Mouse (Mus musculus) kidney, embryonic 16.5 days (tissue): ENCODE measurements around the gene Cdk10. TPM values are rescaled to one million over a fixed set of nuclear protein-coding genes. Genes with fewer than 3 reads are reported as not detected.
"Not testable (repeated sequence)": the region's sequence is repeated elsewhere in the genome, so short reads cannot be mapped to it uniquely, and the experiment has no call there.

Source experiments
- ATAC-seq: fragments of 200-750 bp; cut with Nextera tagmentation; 2 replicates; pipeline ENCODE4 v1.8.0; 2017; ENCODE audit warnings: moderate TSS enrichment; ENCODE audit not compliant: low FRiP score, low TSS enrichment
- H3K27ac ChIP-seq: fragments of 300-500 bp; sonication (generic); 2 replicates; pipeline ENCODE4 v1.5.1; 2014; ENCODE audit warnings: low read length
- H3K27me3 ChIP-seq: fragments of 300-500 bp; sonication (generic); 2 replicates; pipeline ENCODE4 v1.6.1; 2014; ENCODE audit warnings: low read length, control low read depth, mixed read lengths; ENCODE audit not compliant: insufficient read depth
- H3K36me3 ChIP-seq: fragments of 300-500 bp; sonication (generic); 2 replicates; pipeline ENCODE4 v1.6.1; 2014; ENCODE audit warnings: low read length, control low read depth, mixed read lengths; ENCODE audit not compliant: insufficient read depth
- H3K4me1 ChIP-seq: fragments of 300-500 bp; sonication (generic); 2 replicates; pipeline ENCODE4 v1.6.1; 2014; ENCODE audit warnings: low read length, control low read depth, mixed read lengths; ENCODE audit not compliant: insufficient read depth
- H3K4me2 ChIP-seq: fragments of 300-500 bp; sonication (generic); replicated peaks from 2 replicates; pipeline ENCODE4 v1.6.1; 2014; ENCODE audit warnings: low read depth, low read length
- H3K4me3 ChIP-seq: fragments of 300-500 bp; sonication (generic); 2 replicates; pipeline ENCODE4 v1.5.1; 2014; ENCODE audit warnings: mild to moderate bottlenecking, low read length
- H3K9ac ChIP-seq: fragments of 300-500 bp; sonication (generic); replicated peaks from 2 replicates; pipeline ENCODE4 v1.6.1; 2014; ENCODE audit warnings: low read length
- H3K9me3 ChIP-seq: fragments of 300-500 bp; sonication (generic); 2 replicates; pipeline ENCODE4 v1.6.1; 2016; ENCODE audit warnings: low read length, control low read depth
- WGBS: fragments of 180-500 bp; shearing (Covaris S2); extraction: QIAGEN DNeasy Blood & Tissue Kit; methylation state at CpG from one replicate; pipeline ENCODE4 v1.1.7; 2014; 5-methylcytosine and 5-hydroxymethylcytosine counted together
- polyA plus RNA-seq: library from polyadenylated mRNA; unstranded; fragments of >200 nt; fragmentation: Nextera tagmentation; extraction: Ambion mirVana; gene quantifications from 2 replicates; pipeline ENCODE4 v1.2.1, GENCODE M21; 2015

Gene Cdk10
- 39.8 and 40.1 TPM in 2 replicates for polyA plus RNA-seq

DNA sequence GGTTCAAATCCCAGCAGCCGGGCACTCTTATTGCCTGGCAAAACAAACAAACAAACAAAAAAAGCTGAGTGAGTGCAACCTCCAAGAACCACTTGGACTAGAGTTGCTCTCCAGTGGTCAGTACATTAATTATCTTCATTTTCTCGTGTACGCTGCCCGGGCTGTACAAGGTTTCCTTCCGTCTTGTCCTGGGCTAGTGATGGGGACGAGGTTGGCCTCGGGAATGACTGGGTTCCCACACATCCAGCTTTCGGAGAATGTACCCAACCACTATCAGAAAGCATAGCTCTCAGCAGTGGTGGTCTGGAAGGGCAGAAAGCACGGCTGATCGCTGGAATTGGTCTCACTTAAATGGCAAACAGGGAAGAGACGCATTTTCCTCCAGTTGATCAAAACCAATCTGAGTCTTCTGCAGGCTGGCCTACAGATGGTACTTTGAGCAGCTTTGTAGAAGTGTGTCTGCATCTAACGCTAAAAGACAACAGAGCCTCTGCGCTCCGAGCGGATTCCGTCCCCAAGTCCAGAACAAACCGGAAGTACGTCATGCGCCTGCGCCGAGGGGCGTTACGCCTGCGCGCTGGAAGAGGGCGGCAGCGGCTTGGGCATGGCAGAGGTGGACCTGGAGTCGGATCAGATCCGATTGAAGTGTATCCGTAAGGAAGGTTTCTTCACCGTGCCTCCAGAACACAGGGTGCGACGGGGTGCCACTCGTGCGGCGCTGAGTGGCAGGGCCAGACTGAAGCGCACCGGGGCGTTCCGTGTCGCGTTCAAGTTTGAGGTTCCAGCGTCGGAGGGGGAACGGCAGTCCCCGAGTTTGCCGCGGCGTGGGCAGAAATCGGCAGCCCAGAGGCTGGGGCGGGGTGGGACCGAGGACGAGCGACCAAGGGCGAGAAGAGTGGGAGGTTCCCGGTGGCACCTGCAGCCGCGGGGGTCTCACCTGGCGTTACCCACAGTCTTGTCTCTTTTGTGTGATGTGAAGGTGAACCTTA lies at the start of gene Cdk10:
TSS of gene Cdk10 (plus strand) at position 565 of the 989 bp plus-strand sequence.
- H3K27me3 ChIP-seq, result no peaks in the 10 kb centered on the region
- H3K4me2 ChIP-seq, result peak within 1 kb of the TSS; percentile 66
- H3K4me1 ChIP-seq, result peaks cover 11% of the 10 kb centered on the region
- 2% methylated on average over 59 of the region's 59 CpGs for WGBS
- H3K9ac ChIP-seq, result peak within 1 kb of the TSS; percentile 89
- H3K36me3 ChIP-seq, result peaks cover 19% of the 10 kb centered on the region; the same call in 1 of the 2 replicates
- ATAC-seq, result peak; percentile 89
- peak within 1 kb of the TSS; percentile 80 for H3K27ac ChIP-seq
- H3K4me3 ChIP-seq, result peak within 1 kb of the TSS; percentile 84
- no peaks in the 10 kb centered on the region for H3K9me3 ChIP-seq

- H3K4me3 ChIP-seq, result no peak overlapping the region
- no peak overlapping the region for H3K4me2 ChIP-seq
- 58% methylated on average over 3 of the region's 3 CpGs for WGBS
- H3K9me3 ChIP-seq, result peaks cover 10% of the 10 kb centered on the region; the same call in 1 of the 2 replicates
- no peak overlapping the region for H3K9ac ChIP-seq
- no peaks in the 10 kb centered on the region for H3K27me3 ChIP-seq
- H3K4me1 ChIP-seq, result peaks cover 12% of the 10 kb centered on the region
- H3K36me3 ChIP-seq, result no peaks in the 10 kb centered on the region
- H3K27ac ChIP-seq, result no peak overlapping the region
- ATAC-seq, result no peak
These were observed 43.3 kb upstream of the Cdk10 start for GRCm38 (mm10) chr8:123181391-123181790.

DNA sequence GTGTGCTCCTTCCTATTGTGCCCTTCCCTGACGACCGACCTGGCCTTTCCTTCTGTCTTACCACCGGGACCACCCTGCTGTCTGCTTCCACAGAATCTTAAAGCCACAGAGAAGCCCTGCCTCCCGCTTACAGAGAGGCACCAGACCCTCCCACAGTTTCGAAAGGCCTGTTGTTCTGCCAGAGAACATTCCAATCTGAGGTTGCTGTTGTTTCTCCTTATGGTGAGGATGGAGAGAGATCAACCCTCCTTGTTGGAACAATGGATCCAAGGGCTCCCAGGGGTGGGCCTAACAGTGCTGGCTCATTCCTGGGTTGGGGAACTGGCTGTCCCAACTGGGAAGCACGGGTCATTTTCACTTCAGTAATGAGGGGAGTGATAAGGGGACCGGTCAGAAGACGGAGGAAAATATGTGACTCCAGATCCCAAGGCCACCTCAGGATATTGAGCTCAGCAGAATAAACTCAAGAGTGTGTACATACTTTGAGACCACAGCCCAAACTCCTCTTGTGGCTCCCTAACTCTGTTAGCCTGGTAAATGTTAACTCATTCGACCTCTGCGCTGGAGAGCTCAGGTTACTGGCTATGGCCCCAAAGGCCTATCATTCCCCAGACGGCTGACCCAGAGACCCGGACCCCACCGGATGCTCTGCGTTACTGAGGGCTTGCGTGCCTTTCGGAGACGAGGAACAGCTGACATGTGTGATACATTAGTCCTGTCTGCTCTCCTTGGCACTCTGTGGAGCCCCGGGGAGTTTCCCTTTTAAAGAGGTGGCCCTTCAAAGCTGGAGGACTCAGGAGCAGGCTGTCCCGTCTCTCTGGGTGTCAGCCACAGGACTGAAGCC lies 38.9 kb upstream of the Cdk10 start, which contains the start of gene Dpep1:
TSS of gene Dpep1 (plus strand) at position 677 of the 844 bp plus-strand sequence.
- Histone ChIP-seq H3K9me3 (no peaks in the 10 kb centered on the region), H3K27ac (peak within 1 kb of the TSS; percentile 69), H3K36me3 (no peaks in the 10 kb centered on the region), H3K9ac (peak within 1 kb of the TSS; percentile 23; the same call in 1 of the 2 replicates), H3K27me3 (no peaks in the 10 kb centered on the region), H3K4me1 (peaks cover 16% of the 10 kb centered on the region), H3K4me2 (no peak within 1 kb of the TSS; the same call in 1 of the 2 replicates), H3K4me3 (no peak within 1 kb of the TSS)
- 17% methylated on average over 19 of the region's 19 CpGs for WGBS
- peak; percentile 60 for ATAC-seq

DNA sequence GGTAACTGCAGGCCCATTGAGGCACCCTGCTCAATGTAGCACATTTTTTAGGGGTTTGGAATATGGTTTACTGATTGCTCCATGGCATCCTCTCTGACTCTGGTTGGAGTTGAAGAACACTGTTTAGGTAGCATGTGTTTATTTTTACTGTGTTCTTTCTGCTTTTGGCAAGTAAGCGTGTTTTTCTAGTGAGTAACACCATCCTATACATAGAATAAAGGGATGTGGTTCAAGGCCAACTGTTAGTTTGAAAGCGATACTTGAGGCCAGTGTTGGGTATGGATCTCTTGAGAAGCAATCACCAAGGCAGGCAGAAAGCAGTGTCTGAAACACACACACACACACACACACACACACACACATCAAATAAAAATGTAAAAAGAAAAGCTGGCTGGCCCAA lies 36.6 kb upstream of the Cdk10 start:
- no peaks in the 10 kb centered on the region for H3K36me3 ChIP-seq
- 64% methylated on average over 2 of the region's 2 CpGs for WGBS
- no peaks in the 10 kb centered on the region for H3K27me3 ChIP-seq
- H3K4me3 ChIP-seq, result no peak overlapping the region
- H3K27ac ChIP-seq, result no peak overlapping the region
- no peak for ATAC-seq
- no peaks in the 10 kb centered on the region for H3K9me3 ChIP-seq
- no peak overlapping the region for H3K4me2 ChIP-seq
- H3K9ac ChIP-seq, result no peak overlapping the region
- H3K4me1 ChIP-seq, result peaks cover 20% of the 10 kb centered on the region

- ATAC-seq, result no peak
- 67% methylated on average over 7 of the region's 7 CpGs for WGBS
- Histone ChIP-seq H3K4me2 (no peak overlapping the region), H3K9ac (no peak overlapping the region), H3K4me3 (no peak overlapping the region), H3K36me3 (no peaks in the 10 kb centered on the region), H3K27me3 (no peaks in the 10 kb centered on the region), H3K4me1 (peaks cover 20% of the 10 kb centered on the region), H3K9me3 (no peaks in the 10 kb centered on the region), H3K27ac (no peak overlapping the region)
These were observed 35.8 kb upstream of the Cdk10 start for GRCm38 (mm10) chr8:123188841-123189240.

GRCm38 (mm10) chr8:123190678-123191077 lies 34.0 kb upstream of the Cdk10 start:
- Histone ChIP-seq H3K4me3 (no peak overlapping the region), H3K27ac (peak overlapping the region; percentile 38; the same call in 1 of the 2 replicates), H3K9ac (peak overlapping the region; percentile 51; the same call in 1 of the 2 replicates), H3K4me2 (peak overlapping the region; percentile 37; the same call in 1 of the 2 replicates), H3K4me1 (peaks cover 15% of the 10 kb centered on the region), H3K36me3 (no peaks in the 10 kb centered on the region), H3K9me3 (no peaks in the 10 kb centered on the region), H3K27me3 (no peaks in the 10 kb centered on the region)
- WGBS, result 0% methylated on average over 9 of the region's 9 CpGs
- ATAC-seq, result no peak

GRCm38 (mm10) chr8:123191908-123192307 lies 32.7 kb upstream of the Cdk10 start:
- H3K4me1 ChIP-seq, result peaks cover 7% of the 10 kb centered on the region; the same call in 1 of the 2 replicates
- no peak overlapping the region for H3K4me2 ChIP-seq
- no peak overlapping the region for H3K4me3 ChIP-seq
- ATAC-seq, result no peak
- H3K36me3 ChIP-seq, result no peaks in the 10 kb centered on the region
- no peaks in the 10 kb centered on the region for H3K9me3 ChIP-seq
- H3K9ac ChIP-seq, result no peak overlapping the region
- H3K27me3 ChIP-seq, result no peaks in the 10 kb centered on the region
- no peak overlapping the region for H3K27ac ChIP-seq
- WGBS, result 59% methylated on average over 8 of the region's 8 CpGs

- no peak for ATAC-seq
- H3K36me3 ChIP-seq, result no peaks in the 10 kb centered on the region
- no peaks in the 10 kb centered on the region for H3K27me3 ChIP-seq
- H3K9me3 ChIP-seq, result no peaks in the 10 kb centered on the region
- H3K4me2 ChIP-seq, result no peak overlapping the region
- H3K4me3 ChIP-seq, result no peak overlapping the region
- no peak overlapping the region for H3K9ac ChIP-seq
- H3K4me1 ChIP-seq, result peaks cover 7% of the 10 kb centered on the region; the same call in 1 of the 2 replicates
- no peak overlapping the region for H3K27ac ChIP-seq
- 83% methylated on average over 9 of the region's 9 CpGs for WGBS
These were observed 30.9 kb upstream of the Cdk10 start for GRCm38 (mm10) chr8:123193771-123194170.

- H3K27ac ChIP-seq, H3K4me2 ChIP-seq, H3K36me3 ChIP-seq, ATAC-seq, H3K9me3 ChIP-seq, H3K4me3 ChIP-seq, H3K9ac ChIP-seq, H3K27me3 ChIP-seq, H3K4me1 ChIP-seq: not testable (repeated sequence)
- WGBS, result 74% methylated on average over 5 of the region's 5 CpGs
These were observed 27.6 kb upstream of the Cdk10 start for GRCm38 (mm10) chr8:123197016-123197415.
